Mouse (Mus musculus) neural tube, embryonic 14.5 days (tissue): Measurements from ENCODE around the gene Clec14a. TPM values are rescaled to one million over a fixed set of nuclear protein-coding genes. Genes with fewer than 3 reads are reported as not detected.

ENCODE experiments used
- ATAC-seq: fragments of 200-750 bp; cut with Nextera tagmentation; 2 replicates; pipeline ENCODE4 v1.8.0; 2017; ENCODE audit warnings: low read depth, mild to moderate bottlenecking, moderate TSS enrichment, moderate library complexity
- H3K27ac ChIP-seq: fragments of 300-500 bp; sonication (generic); 2 replicates; pipeline ENCODE4 v1.5.1; 2014; ENCODE audit warnings: low read depth, mild to moderate bottlenecking, control low read depth, low read length, moderate library complexity, mixed read lengths
- H3K27me3 ChIP-seq: fragments of 300-500 bp; sonication (generic); 2 replicates; pipeline ENCODE4 v1.6.1; 2014; ENCODE audit warnings: low read length; ENCODE audit not compliant: control insufficient read depth, insufficient read depth
- H3K36me3 ChIP-seq: fragments of 300-500 bp; sonication (generic); 2 replicates; pipeline ENCODE4 v1.6.1; 2014; ENCODE audit warnings: low read length, mixed read lengths; ENCODE audit not compliant: control insufficient read depth, insufficient read depth
- H3K4me1 ChIP-seq: fragments of 300-500 bp; sonication (generic); 2 replicates; pipeline ENCODE4 v1.6.1; 2014; ENCODE audit warnings: low read length; ENCODE audit not compliant: control insufficient read depth, insufficient read depth
- H3K4me2 ChIP-seq: fragments of 300-500 bp; sonication (generic); 2 replicates; pipeline ENCODE4 v1.6.1; 2014; ENCODE audit warnings: mild to moderate bottlenecking, low read depth, low read length, control low read depth
- H3K4me3 ChIP-seq: fragments of 300-500 bp; sonication (generic); 2 replicates; pipeline ENCODE4 v1.5.1; 2014; ENCODE audit warnings: low read depth, low read length, control low read depth, mixed read lengths
- H3K9ac ChIP-seq: fragments of 300-500 bp; sonication (generic); replicated peaks from 2 replicates; pipeline ENCODE4 v1.6.1; 2014; ENCODE audit warnings: low read depth, mild to moderate bottlenecking, control low read depth, low read length, mixed read lengths
- H3K9me3 ChIP-seq: fragments of 300-500 bp; sonication (generic); 2 replicates; pipeline ENCODE4 v1.6.1; 2016; ENCODE audit warnings: low read length; ENCODE audit not compliant: control insufficient read depth
- WGBS: fragments of 180-500 bp; shearing (Covaris S2); extraction: QIAGEN DNeasy Blood & Tissue Kit; methylation state at CpG from one replicate; pipeline ENCODE4 v1.1.7; 2014; 5-methylcytosine and 5-hydroxymethylcytosine counted together
- polyA plus RNA-seq: library from polyadenylated mRNA; unstranded; fragments of >200 nt; fragmentation: Nextera tagmentation; extraction: Ambion mirVana; gene quantifications from 2 replicates; pipeline ENCODE4 v1.2.1, GENCODE M21; 2014

The Clec14a gene
- polyA plus RNA-seq, 1 experiment from 2014 or later: 1.3 TPM

- Histone ChIP-seq H3K4me3 (peak overlapping the region; percentile 37), H3K9me3 (no peaks in the 10 kb centered on the region), H3K27me3 (no peaks in the 10 kb centered on the region), H3K9ac (peak overlapping the region; percentile 45; the same call in 1 of the 2 replicates), H3K4me1 (no peaks in the 10 kb centered on the region), H3K36me3 (no peaks in the 10 kb centered on the region), H3K4me2 (peak overlapping the region; percentile 71), H3K27ac (no peak overlapping the region)
- WGBS: 46% methylated on average over 8 of the region's 8 CpGs
- no peak for ATAC-seq
Measured at GRCm38 (mm10) chr12:58267779-58268178, 1.3 kb downstream of the Clec14a start.

- 96% methylated on average over 1 of the region's 1 CpGs for WGBS
- Histone ChIP-seq H3K4me1 (no peaks in the 10 kb centered on the region), H3K36me3 (no peaks in the 10 kb centered on the region), H3K27me3 (no peaks in the 10 kb centered on the region), H3K27ac (no peak overlapping the region), H3K4me2 (no peak overlapping the region), H3K9ac (no peak overlapping the region), H3K9me3 (no peaks in the 10 kb centered on the region), H3K4me3 (no peak overlapping the region)
- ATAC-seq: no peak
Measured at GRCm38 (mm10) chr12:58251901-58252300, 17.2 kb downstream of the Clec14a start.

- Histone ChIP-seq H3K9ac (no peak overlapping the region), H3K4me2 (no peak overlapping the region), H3K27me3 (no peaks in the 10 kb centered on the region), H3K36me3 (no peaks in the 10 kb centered on the region), H3K9me3 (no peaks in the 10 kb centered on the region), H3K4me3 (no peak overlapping the region), H3K27ac (no peak overlapping the region), H3K4me1 (no peaks in the 10 kb centered on the region)
- 95% methylated on average over 2 of the region's 2 CpGs for WGBS
- no peak for ATAC-seq
Measured at GRCm38 (mm10) chr12:58232489-58232888, 36.6 kb downstream of the Clec14a start.

- no peak overlapping the region for H3K4me2 ChIP-seq
- H3K4me1 ChIP-seq: no peaks in the 10 kb centered on the region
- H3K27me3 ChIP-seq: no peaks in the 10 kb centered on the region
- peak; percentile 66; the same call in 1 of the 2 replicates for ATAC-seq
- H3K9me3 ChIP-seq: no peaks in the 10 kb centered on the region
- H3K4me3 ChIP-seq: no peak overlapping the region
- no peaks in the 10 kb centered on the region for H3K36me3 ChIP-seq
- WGBS: 45% methylated on average over 5 of the region's 5 CpGs
- no peak overlapping the region for H3K27ac ChIP-seq
- no peak overlapping the region for H3K9ac ChIP-seq
Measured at GRCm38 (mm10) chr12:58225644-58226043, 43.4 kb downstream of the Clec14a start.

GRCm38 (mm10) chr12:58219078-58219477 is 50.0 kb downstream of the Clec14a start:
- H3K9ac ChIP-seq: no peak overlapping the region
- peaks cover under 1% of the 10 kb centered on the region; the same call in 1 of the 2 replicates for H3K27me3 ChIP-seq
- no peaks in the 10 kb centered on the region for H3K36me3 ChIP-seq
- H3K4me3 ChIP-seq: no peak overlapping the region
- no peaks in the 10 kb centered on the region for H3K4me1 ChIP-seq
- 88% methylated on average over 3 of the region's 3 CpGs for WGBS
- no peak overlapping the region for H3K27ac ChIP-seq
- H3K9me3 ChIP-seq: no peaks in the 10 kb centered on the region
- ATAC-seq: no peak
- H3K4me2 ChIP-seq: no peak overlapping the region

- Histone ChIP-seq H3K27me3 (peaks cover 16% of the 10 kb centered on the region), H3K27ac (no peak overlapping the region), H3K4me1 (peaks cover 12% of the 10 kb centered on the region), H3K4me2 (peak overlapping the region; percentile 9; the same call in 1 of the 2 replicates), H3K36me3 (no peaks in the 10 kb centered on the region), H3K4me3 (no peak overlapping the region), H3K9ac (no peak overlapping the region), H3K9me3 (no peaks in the 10 kb centered on the region)
- ATAC-seq: no peak
- 35% methylated on average over 2 of the region's 2 CpGs for WGBS
Measured at GRCm38 (mm10) chr12:58216218-58216617, 52.9 kb downstream of the Clec14a start.

Other genes starting within 250 kb of the Clec14a start
- 8.7 and 19.3 TPM in 2 replicates for gene Sstr1, start 57.5 kb downstream of the Clec14a start, polyA plus RNA-seq